Mouse (Mus musculus): ENCODE measurements around the gene Mgarp. TPM values are rescaled to one million over a fixed set of nuclear protein-coding genes. Genes with fewer than 3 reads are reported as not detected.
A peak's percentile ranks its signal among the peaks of the same experiment; 100 is the strongest.

The Mgarp gene
- polyA plus RNA-seq, 1 experiment, result 0.23 TPM

- H3K79me3 ChIP-seq (ENCODE audit: low read depth), result peaks cover 51% of the 10 kb centered on the region
- TF ChIP-seq MAX (IDR thresholded peaks at IDR 0.05), result peak; percentile 16
- no peak for TF ChIP-seq USF1 (IDR thresholded peaks at IDR 0.05; ENCODE audit: low read depth)
These were observed 18.8 kb upstream of the Mgarp start, which contains the start of gene Naa15 for GRCm38 (mm10) chr3:51415098-51416072. Naa15 (plus strand) TSS chr3:51415148.

GRCm38 (mm10) chr3:51413276-51413675 is 16.7 kb upstream of the Mgarp start:
- H3K27me3 ChIP-seq (ENCODE audit: control insufficient read depth, insufficient read depth, insufficient read length), result no peaks in the 10 kb centered on the region

More at GRCm38 (mm10) chr3:51415098-51416072, 18.8 kb upstream of the Mgarp start, which contains the start of gene Naa15:
- Histone ChIP-seq H3K79me2 (ENCODE audit: control insufficient read depth, insufficient read depth) (peaks cover 62% of the 10 kb centered on the region), H3K36me3 (ENCODE audit: control insufficient read depth, insufficient read depth) (peaks cover 28% of the 10 kb centered on the region), H3K4me3 (ENCODE audit: insufficient read depth, poor library complexity, severe bottlenecking) (peak within 1 kb of the TSS; percentile 93), H3ac (ENCODE audit: control insufficient read depth, insufficient read length, low read depth) (peak within 1 kb of the TSS; percentile 96), H3K27me3 (ENCODE audit: control insufficient read depth, insufficient read depth, insufficient read length) (no peaks in the 10 kb centered on the region)

DNA sequence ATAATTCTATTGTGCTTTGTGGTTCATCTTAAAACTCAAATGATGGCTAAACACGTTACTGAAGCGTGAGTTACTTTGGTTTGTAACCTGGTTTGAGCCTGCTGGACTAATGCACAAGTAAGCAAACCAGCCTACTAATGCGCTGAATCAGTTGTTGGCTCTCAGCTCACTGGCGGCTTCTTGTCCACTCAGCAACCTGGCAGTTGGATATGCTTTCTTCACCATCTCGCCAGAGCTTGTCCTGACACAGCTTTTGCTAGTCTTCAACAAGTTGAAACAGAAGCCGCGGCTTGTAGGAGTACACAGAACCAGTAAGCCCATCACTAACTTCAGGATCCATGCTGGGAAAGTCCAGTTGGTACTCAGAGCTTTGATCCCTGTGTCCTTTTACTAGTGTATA is 15.9 kb upstream of the Mgarp start:
- Histone ChIP-seq H3K36me3 (ENCODE audit: control insufficient read depth, insufficient read depth) (no peaks in the 10 kb centered on the region), H3K4me3 (ENCODE audit: insufficient read depth, poor library complexity, severe bottlenecking) (no peak overlapping the region), H3K27me3 (ENCODE audit: control insufficient read depth, insufficient read depth, insufficient read length) (no peaks in the 10 kb centered on the region), H3K79me3 (ENCODE audit: low read depth) (peaks cover 22% of the 10 kb centered on the region), H3K79me2 (ENCODE audit: control insufficient read depth, insufficient read depth) (peaks cover 44% of the 10 kb centered on the region), H3ac (ENCODE audit: control insufficient read depth, insufficient read length, low read depth) (no peak overlapping the region)
- no peak for TF ChIP-seq FOSL1 (IDR thresholded peaks at IDR 0.05; ENCODE audit: insufficient read depth, low read length, poor library complexity, severe bottlenecking)
- no peak for TF ChIP-seq USF1 (IDR thresholded peaks at IDR 0.05; ENCODE audit: low read depth)
- TF ChIP-seq MAX (IDR thresholded peaks at IDR 0.05), result no peak
- TF ChIP-seq MYOG (IDR thresholded peaks at IDR 0.05; ENCODE audit: control insufficient read depth, extremely low read depth, insufficient read length), result no peak
- TF ChIP-seq MYOD1 (IDR thresholded peaks at IDR 0.05; ENCODE audit: control insufficient read depth, insufficient read length, low read depth), result no peak

More at GRCm38 (mm10) chr3:51413276-51413675, 16.7 kb upstream of the Mgarp start:
- H3K4me3 ChIP-seq (ENCODE audit: insufficient read depth, poor library complexity, severe bottlenecking), result no peak overlapping the region
- H3K36me3 ChIP-seq (ENCODE audit: control insufficient read depth, insufficient read depth), result peaks cover 7% of the 10 kb centered on the region
- TF ChIP-seq MYOG (IDR thresholded peaks at IDR 0.05; ENCODE audit: control insufficient read depth, extremely low read depth, insufficient read length) (no peak), CEBPB (IDR thresholded peaks at IDR 0.05; ENCODE audit: low read depth) (no peak), MAX (IDR thresholded peaks at IDR 0.05) (no peak), FOSL1 (IDR thresholded peaks at IDR 0.05; ENCODE audit: insufficient read depth, low read length, poor library complexity, severe bottlenecking) (no peak), MYOD1 (IDR thresholded peaks at IDR 0.05; ENCODE audit: control insufficient read depth, insufficient read length, low read depth) (no peak), CTCF (IDR thresholded peaks at IDR 0.05; ENCODE audit: control insufficient read depth, insufficient read depth, insufficient read length) (no peak), USF1 (IDR thresholded peaks at IDR 0.05; ENCODE audit: low read depth) (no peak)
- H3ac ChIP-seq (ENCODE audit: control insufficient read depth, insufficient read length, low read depth), result no peak overlapping the region
- peaks cover 30% of the 10 kb centered on the region for H3K79me3 ChIP-seq (ENCODE audit: low read depth)
- H3K79me2 ChIP-seq (ENCODE audit: control insufficient read depth, insufficient read depth), result peaks cover 44% of the 10 kb centered on the region

DNA sequence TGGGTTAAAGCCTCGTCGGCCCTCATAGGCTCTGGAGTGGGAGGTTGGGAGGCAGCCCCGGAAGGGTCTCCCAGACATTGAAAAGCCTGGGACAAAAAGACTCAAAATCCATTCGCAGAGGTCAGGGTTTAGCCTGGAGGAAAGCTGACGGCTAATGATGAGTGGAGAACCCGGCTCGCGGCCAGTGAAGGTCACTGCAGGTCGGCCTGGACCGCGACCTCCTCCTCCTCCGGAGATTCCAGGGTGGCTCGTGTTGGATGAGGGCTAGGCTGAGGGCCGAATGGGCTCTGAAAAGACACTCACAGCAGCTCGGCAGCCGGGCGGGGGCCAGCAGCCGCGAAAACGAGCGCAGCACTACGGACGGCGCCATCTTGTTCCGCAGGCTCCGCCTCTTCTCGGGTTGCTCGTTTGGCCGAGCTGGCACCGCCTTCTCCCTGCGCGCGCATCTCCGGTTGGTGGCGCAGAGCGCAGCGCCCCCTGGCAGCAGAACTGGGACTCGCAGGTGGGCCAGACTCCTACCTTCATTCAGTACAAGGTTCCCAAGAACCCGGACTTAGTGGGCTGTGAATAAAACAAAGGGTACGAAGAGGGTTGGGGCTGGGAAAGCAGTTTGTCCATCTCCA is 12.1 kb upstream of the Mgarp start, which contains the start of gene Ndufc1:
Ndufc1 (minus strand) TSS at position 428 of the 623 bp plus-strand sequence.
- Histone ChIP-seq H3K36me3 (ENCODE audit: control insufficient read depth, insufficient read depth) (peaks cover 29% of the 10 kb centered on the region), H3K79me3 (ENCODE audit: low read depth) (peaks cover 2% of the 10 kb centered on the region), H3K4me3 (ENCODE audit: insufficient read depth, poor library complexity, severe bottlenecking) (peak within 1 kb of the TSS; percentile 86), H3ac (ENCODE audit: control insufficient read depth, insufficient read length, low read depth) (peak within 1 kb of the TSS; percentile 98), H3K79me2 (ENCODE audit: control insufficient read depth, insufficient read depth) (peaks cover 20% of the 10 kb centered on the region), H3K27me3 (ENCODE audit: control insufficient read depth, insufficient read depth, insufficient read length) (no peaks in the 10 kb centered on the region)
- TF ChIP-seq CTCF (IDR thresholded peaks at IDR 0.05; ENCODE audit: control insufficient read depth, insufficient read depth, insufficient read length), result peak; percentile 96
- TF ChIP-seq USF1 (IDR thresholded peaks at IDR 0.05; ENCODE audit: low read depth), result no peak

DNA sequence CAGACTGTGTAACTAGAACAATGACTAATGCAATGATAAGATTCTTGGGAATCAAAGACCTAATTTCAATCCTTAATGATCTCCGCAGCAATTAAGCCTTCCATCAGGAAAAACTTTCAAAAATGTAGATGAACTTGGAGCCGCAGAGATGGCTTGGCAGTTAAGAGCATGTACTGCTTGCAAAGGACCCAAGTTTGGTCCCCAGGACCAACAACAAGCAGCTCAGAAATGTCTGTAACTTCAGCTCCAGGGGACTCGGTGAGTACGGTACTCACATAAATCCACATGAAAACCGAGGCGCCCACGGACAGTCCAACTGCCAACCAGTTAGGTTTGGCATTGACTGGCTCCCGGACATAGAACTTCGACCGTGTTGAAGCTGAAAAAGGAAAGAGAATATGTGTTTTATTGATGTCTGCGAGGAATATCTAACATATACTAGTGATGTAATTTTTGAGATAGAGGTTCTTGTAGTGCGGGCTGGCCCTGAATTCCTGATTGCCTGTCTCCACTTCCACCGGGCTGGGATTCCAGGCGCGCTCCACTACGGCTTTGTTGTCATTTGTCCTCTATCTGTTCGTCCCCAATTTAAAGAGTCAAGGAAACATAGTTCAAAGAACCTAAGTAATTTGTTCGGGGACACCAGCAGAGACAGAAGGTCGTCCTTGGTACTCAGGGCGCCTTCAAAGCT is 11.5 kb upstream of the Mgarp start:
- H3K4me3 ChIP-seq (ENCODE audit: insufficient read depth, poor library complexity, severe bottlenecking), result peak overlapping the region; percentile 86
- peaks cover 20% of the 10 kb centered on the region for H3K79me2 ChIP-seq (ENCODE audit: control insufficient read depth, insufficient read depth)
- TF ChIP-seq CTCF (IDR thresholded peaks at IDR 0.05; ENCODE audit: control insufficient read depth, insufficient read depth, insufficient read length), result no peak
- TF ChIP-seq MAX (IDR thresholded peaks at IDR 0.05), result no peak
- no peak for TF ChIP-seq USF1 (IDR thresholded peaks at IDR 0.05; ENCODE audit: low read depth)
- peak overlapping the region; percentile 98 for H3ac ChIP-seq (ENCODE audit: control insufficient read depth, insufficient read length, low read depth)
- H3K36me3 ChIP-seq (ENCODE audit: control insufficient read depth, insufficient read depth), result peaks cover 33% of the 10 kb centered on the region
- H3K27me3 ChIP-seq (ENCODE audit: control insufficient read depth, insufficient read depth, insufficient read length), result no peaks in the 10 kb centered on the region
- peaks cover 2% of the 10 kb centered on the region for H3K79me3 ChIP-seq (ENCODE audit: low read depth)
